Mouse (Mus musculus) neural tube, embryonic 14.5 days (tissue): ENCODE measurements around the gene Creld2. TPM values are rescaled to one million over a fixed set of nuclear protein-coding genes. Genes with fewer than 3 reads are reported as not detected.
A peak's percentile ranks its signal among the peaks of the same experiment; 100 is the strongest.

Source experiments
- ATAC-seq: fragments of 200-750 bp; cut with Nextera tagmentation; 2 replicates; pipeline ENCODE4 v1.8.0; 2017; ENCODE audit warnings: low read depth, mild to moderate bottlenecking, moderate TSS enrichment, moderate library complexity
- H3K27ac ChIP-seq: fragments of 300-500 bp; sonication (generic); 2 replicates; pipeline ENCODE4 v1.5.1; 2014; ENCODE audit warnings: low read depth, mild to moderate bottlenecking, control low read depth, low read length, moderate library complexity, mixed read lengths
- H3K27me3 ChIP-seq: fragments of 300-500 bp; sonication (generic); 2 replicates; pipeline ENCODE4 v1.6.1; 2014; ENCODE audit warnings: low read length; ENCODE audit not compliant: control insufficient read depth, insufficient read depth
- H3K36me3 ChIP-seq: fragments of 300-500 bp; sonication (generic); 2 replicates; pipeline ENCODE4 v1.6.1; 2014; ENCODE audit warnings: low read length, mixed read lengths; ENCODE audit not compliant: control insufficient read depth, insufficient read depth
- H3K4me1 ChIP-seq: fragments of 300-500 bp; sonication (generic); 2 replicates; pipeline ENCODE4 v1.6.1; 2014; ENCODE audit warnings: low read length; ENCODE audit not compliant: control insufficient read depth, insufficient read depth
- H3K4me2 ChIP-seq: fragments of 300-500 bp; sonication (generic); 2 replicates; pipeline ENCODE4 v1.6.1; 2014; ENCODE audit warnings: mild to moderate bottlenecking, low read depth, low read length, control low read depth
- H3K4me3 ChIP-seq: fragments of 300-500 bp; sonication (generic); 2 replicates; pipeline ENCODE4 v1.5.1; 2014; ENCODE audit warnings: low read depth, low read length, control low read depth, mixed read lengths
- H3K9ac ChIP-seq: fragments of 300-500 bp; sonication (generic); replicated peaks from 2 replicates; pipeline ENCODE4 v1.6.1; 2014; ENCODE audit warnings: low read depth, mild to moderate bottlenecking, control low read depth, low read length, mixed read lengths
- H3K9me3 ChIP-seq: fragments of 300-500 bp; sonication (generic); 2 replicates; pipeline ENCODE4 v1.6.1; 2016; ENCODE audit warnings: low read length; ENCODE audit not compliant: control insufficient read depth
- WGBS: fragments of 180-500 bp; shearing (Covaris S2); extraction: QIAGEN DNeasy Blood & Tissue Kit; methylation state at CpG from one replicate; pipeline ENCODE4 v1.1.7; 2014; 5-methylcytosine and 5-hydroxymethylcytosine counted together
- polyA plus RNA-seq: library from polyadenylated mRNA; unstranded; fragments of >200 nt; fragmentation: Nextera tagmentation; extraction: Ambion mirVana; gene quantifications from 2 replicates; pipeline ENCODE4 v1.2.1, GENCODE M21; 2014

Gene Creld2
- polyA plus RNA-seq, 1 experiment from 2014 or later: 58.6 TPM

DNA sequence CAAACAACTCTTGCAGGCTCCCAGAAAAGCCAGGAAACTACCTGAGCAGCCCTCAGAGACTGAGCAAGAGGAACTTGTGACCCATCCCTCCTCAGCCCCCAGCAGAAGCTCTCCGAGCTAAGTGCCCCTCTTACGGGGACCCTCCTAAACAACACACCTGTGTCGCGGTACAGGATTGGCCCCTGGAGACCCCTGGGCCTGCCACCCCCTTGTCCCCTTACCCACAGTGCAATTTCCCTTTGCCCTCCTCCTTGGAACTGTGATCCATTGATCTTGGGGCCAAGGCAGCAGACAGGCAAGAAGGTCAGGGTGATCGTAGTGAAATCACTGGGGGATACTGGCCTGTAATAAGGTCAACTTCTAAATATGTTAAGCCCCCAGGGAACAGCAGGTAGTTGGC, 17.1 kb downstream of the Creld2 start:
- WGBS: 60% methylated on average over 5 of the region's 5 CpGs
- H3K4me2 ChIP-seq: peak overlapping the region; percentile 71; the same call in 1 of the 2 replicates
- H3K4me3 ChIP-seq: no peak overlapping the region
- H3K27me3 ChIP-seq: no peaks in the 10 kb centered on the region
- H3K27ac ChIP-seq: no peak overlapping the region
- no peaks in the 10 kb centered on the region for H3K36me3 ChIP-seq
- no peak for ATAC-seq
- peaks cover 13% of the 10 kb centered on the region; the same call in 1 of the 2 replicates for H3K4me1 ChIP-seq
- H3K9me3 ChIP-seq: no peaks in the 10 kb centered on the region
- no peak overlapping the region for H3K9ac ChIP-seq

DNA sequence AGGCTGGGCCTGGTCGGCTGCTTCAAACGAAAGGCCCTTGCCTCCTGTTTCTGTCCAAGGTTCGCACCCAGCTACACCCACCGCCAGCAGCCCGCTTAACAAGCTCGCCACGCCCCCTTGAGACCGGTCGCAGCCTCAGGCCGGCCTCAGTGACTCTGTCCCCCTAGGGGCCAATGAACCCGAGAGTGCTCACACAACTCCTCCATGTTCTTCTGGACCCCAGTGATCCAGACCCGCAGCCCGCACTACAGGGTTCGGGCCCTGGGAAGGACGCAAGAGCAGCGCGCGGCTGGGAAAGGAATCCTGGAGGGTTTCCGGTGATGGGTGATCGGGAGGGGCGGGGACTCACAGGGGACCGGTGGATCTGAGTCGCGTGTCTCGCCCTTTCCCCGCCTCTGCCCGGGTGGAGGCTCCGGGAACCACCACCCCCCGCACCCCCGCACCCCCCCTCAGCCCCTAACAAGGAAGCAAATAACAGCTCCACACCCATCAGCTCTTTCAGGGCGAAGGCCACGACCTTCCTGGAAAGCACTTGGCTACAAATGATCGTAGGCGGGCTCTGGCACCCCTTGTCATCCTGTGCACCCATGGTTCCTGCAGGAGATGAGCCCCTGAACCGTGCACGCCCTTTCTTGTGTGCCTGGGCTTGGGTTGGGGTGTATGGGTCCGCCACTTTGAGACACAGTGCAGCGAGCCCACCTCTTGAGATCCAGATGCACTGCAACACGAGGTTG, 17.9 kb downstream of the Creld2 start:
- under 1% methylated on average over 39 of the region's 39 CpGs for WGBS
- Histone ChIP-seq H3K36me3 (no peaks in the 10 kb centered on the region), H3K9ac (peak overlapping the region; percentile 68), H3K27me3 (no peaks in the 10 kb centered on the region), H3K4me2 (peak overlapping the region; percentile 71), H3K9me3 (no peaks in the 10 kb centered on the region), H3K27ac (no peak overlapping the region), H3K4me1 (peaks cover 13% of the 10 kb centered on the region; the same call in 1 of the 2 replicates), H3K4me3 (peak overlapping the region; percentile 38)
- ATAC-seq: peak; percentile 38

DNA sequence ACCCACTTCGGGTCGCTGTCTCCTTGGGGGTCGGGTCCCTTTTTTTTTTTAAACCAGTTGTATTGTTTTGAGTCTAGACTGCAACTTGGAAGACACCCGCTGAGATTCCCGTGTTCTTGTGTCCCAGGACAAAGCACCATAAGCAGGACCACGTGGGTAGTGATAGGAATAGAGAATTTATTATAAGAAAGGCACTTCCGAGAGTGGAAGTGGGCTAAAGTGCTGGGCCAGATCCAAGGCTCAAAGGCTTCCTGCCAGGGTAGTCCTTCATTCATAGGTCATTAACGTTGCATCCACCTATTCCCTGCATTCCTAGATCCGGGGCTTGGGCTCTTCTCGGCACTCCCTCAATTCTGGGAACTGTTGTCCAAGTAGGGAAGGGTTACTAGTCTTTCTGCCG, 18.5 kb downstream of the Creld2 start:
- H3K4me2 ChIP-seq: peak overlapping the region; percentile 71
- peak overlapping the region; percentile 68 for H3K9ac ChIP-seq
- peak overlapping the region; percentile 38 for H3K4me3 ChIP-seq
- H3K4me1 ChIP-seq: peaks cover 13% of the 10 kb centered on the region; the same call in 1 of the 2 replicates
- no peak for ATAC-seq
- WGBS: under 1% methylated on average over 11 of the region's 11 CpGs
- H3K36me3 ChIP-seq: no peaks in the 10 kb centered on the region
- H3K27me3 ChIP-seq: no peaks in the 10 kb centered on the region
- no peaks in the 10 kb centered on the region for H3K9me3 ChIP-seq
- no peak overlapping the region for H3K27ac ChIP-seq

GRCm38 (mm10) chr15:88839271-88839670, 19.8 kb downstream of the Creld2 start:
- Histone ChIP-seq H3K9ac (0 out of 2 replicates have a peak overlapping the region, but pooled peaks have one; percentile 25), H3K27ac (no peak overlapping the region), H3K4me1 (peaks cover 13% of the 10 kb centered on the region; the same call in 1 of the 2 replicates), H3K4me3 (no peak overlapping the region), H3K9me3 (no peaks in the 10 kb centered on the region), H3K4me2 (0 out of 2 replicates have a peak overlapping the region, but pooled peaks have one; percentile 4), H3K36me3 (no peaks in the 10 kb centered on the region), H3K27me3 (no peaks in the 10 kb centered on the region)
- 14% methylated on average over 9 of the region's 9 CpGs for WGBS
- ATAC-seq: peak; percentile 84

- 63% methylated on average over 10 of the region's 10 CpGs for WGBS
- Histone ChIP-seq H3K9me3 (no peaks in the 10 kb centered on the region), H3K9ac (no peak overlapping the region), H3K4me3 (no peak overlapping the region), H3K4me2 (no peak overlapping the region), H3K36me3 (no peaks in the 10 kb centered on the region), H3K27me3 (no peaks in the 10 kb centered on the region), H3K4me1 (peaks cover 13% of the 10 kb centered on the region; the same call in 1 of the 2 replicates), H3K27ac (no peak overlapping the region)
- ATAC-seq: no peak
These were observed 20.7 kb downstream of the Creld2 start for GRCm38 (mm10) chr15:88840126-88840525.

GRCm38 (mm10) chr15:88841160-88841559, 21.7 kb downstream of the Creld2 start:
- ATAC-seq: no peak
- H3K9me3 ChIP-seq: no peaks in the 10 kb centered on the region
- no peak overlapping the region for H3K4me2 ChIP-seq
- no peaks in the 10 kb centered on the region for H3K27me3 ChIP-seq
- H3K9ac ChIP-seq: no peak overlapping the region
- no peak overlapping the region for H3K27ac ChIP-seq
- H3K4me3 ChIP-seq: no peak overlapping the region
- WGBS: 86% methylated on average over 2 of the region's 2 CpGs
- H3K36me3 ChIP-seq: no peaks in the 10 kb centered on the region
- peaks cover 13% of the 10 kb centered on the region; the same call in 1 of the 2 replicates for H3K4me1 ChIP-seq

DNA sequence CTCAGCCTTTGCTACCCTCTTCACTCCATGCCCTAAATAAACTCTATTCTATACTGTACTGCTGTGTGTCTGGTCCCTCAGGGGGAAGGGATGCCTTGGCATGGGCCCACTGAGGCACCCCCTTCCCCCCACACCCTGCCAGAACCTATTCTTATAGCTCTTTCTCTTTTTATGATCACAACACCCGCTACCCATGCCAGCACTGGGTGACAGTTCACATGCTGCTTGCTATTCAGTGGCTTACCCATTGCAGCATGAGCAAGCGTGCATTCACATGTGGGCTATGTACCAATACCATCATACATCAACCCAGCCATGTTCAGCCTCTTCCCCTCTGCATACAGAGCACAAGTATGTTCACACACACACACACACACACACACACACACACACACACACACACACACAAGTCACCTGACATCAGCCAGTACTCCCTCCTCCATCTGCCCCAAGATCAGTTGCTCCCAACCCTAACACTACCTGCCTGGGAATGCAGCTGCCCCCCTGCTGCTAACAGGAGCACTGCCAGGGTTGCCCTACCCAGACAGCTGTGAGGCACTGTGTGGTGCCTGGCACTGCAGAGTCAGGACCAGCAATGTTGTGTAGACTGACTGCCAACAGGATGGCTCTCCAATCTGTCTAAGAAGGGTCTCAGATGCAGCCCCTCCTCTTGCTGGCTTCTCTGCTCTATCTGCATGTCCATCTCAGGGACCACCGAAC, 22.3 kb downstream of the Creld2 start:
- H3K27ac ChIP-seq: no peak overlapping the region
- no peak overlapping the region for H3K4me2 ChIP-seq
- WGBS: 76% methylated on average over 3 of the region's 3 CpGs
- no peak for ATAC-seq
- H3K9ac ChIP-seq: no peak overlapping the region
- no peak overlapping the region for H3K4me3 ChIP-seq
- H3K36me3 ChIP-seq: no peaks in the 10 kb centered on the region
- H3K9me3 ChIP-seq: no peaks in the 10 kb centered on the region
- no peaks in the 10 kb centered on the region for H3K27me3 ChIP-seq
- peaks cover 13% of the 10 kb centered on the region; the same call in 1 of the 2 replicates for H3K4me1 ChIP-seq

DNA sequence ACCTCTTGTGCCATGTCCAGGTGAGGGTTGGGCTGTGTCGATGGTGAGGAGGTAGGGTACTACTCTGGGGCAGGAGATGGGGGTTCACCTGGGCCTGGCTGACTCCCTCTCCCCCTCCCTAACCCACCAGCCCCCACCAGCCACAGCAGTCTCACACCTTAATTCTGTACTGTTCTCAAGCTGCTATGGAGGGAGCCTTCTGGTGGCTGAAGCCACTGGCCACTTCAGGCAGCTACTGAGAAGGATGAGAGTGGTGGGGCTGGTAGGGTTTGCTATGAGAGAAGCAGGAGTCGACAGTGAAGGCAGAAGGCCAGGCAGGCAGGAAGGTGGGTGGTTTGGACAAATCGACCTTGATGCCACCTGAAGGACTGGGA, 22.8 kb downstream of the Creld2 start:
- Histone ChIP-seq H3K27ac (no peak overlapping the region), H3K4me3 (no peak overlapping the region), H3K4me1 (peaks cover 13% of the 10 kb centered on the region; the same call in 1 of the 2 replicates), H3K36me3 (no peaks in the 10 kb centered on the region), H3K27me3 (no peaks in the 10 kb centered on the region), H3K4me2 (no peak overlapping the region), H3K9me3 (no peaks in the 10 kb centered on the region), H3K9ac (no peak overlapping the region)
- 83% methylated on average over 3 of the region's 3 CpGs for WGBS
- ATAC-seq: no peak
